Mouse (Mus musculus): ENCODE measurements around the gene Klhl25. TPM values are rescaled to one million over a fixed set of nuclear protein-coding genes. Genes with fewer than 3 reads are reported as not detected.

Gene Klhl25
- polyA plus RNA-seq, 1 experiment from 2014 or later = 23.4 TPM

DNA sequence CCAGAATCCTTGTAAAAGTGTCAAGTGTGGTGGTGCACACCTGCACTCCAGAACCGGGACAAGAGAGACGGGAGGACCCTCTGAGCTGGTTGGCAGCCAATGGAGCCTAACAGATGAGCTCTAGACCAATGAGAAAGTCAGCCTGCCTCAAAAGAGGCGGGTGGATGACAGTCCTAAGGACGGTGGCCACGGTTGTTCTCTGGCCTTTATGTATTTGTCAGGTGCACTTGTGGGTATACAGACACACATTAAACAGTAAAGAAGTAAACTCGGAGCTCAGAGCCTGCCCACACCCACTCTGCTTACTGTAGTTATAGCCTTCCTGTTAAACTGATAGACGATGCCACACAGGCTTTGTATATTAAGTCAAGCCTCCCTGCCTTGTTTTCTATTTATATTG, 27.4 kb upstream of the Klhl25 start:
- DNase-seq (no peak), ATAC-seq (ENCODE audit: low FRiP score, low TSS enrichment) (no peak)
- Histone ChIP-seq H3K27ac (replicated peaks; ENCODE audit: low read depth, low read length) (no peak overlapping the region), H3K27me3 (ENCODE audit: control insufficient read depth, insufficient read depth, low read length) (no peaks in the 10 kb centered on the region), H3K4me2 (ENCODE audit: low read length) (no peak overlapping the region), H3K9ac (replicated peaks; ENCODE audit: low read length) (no peak overlapping the region), H3K36me3 (ENCODE audit: control insufficient read depth, insufficient read depth, low read length) (no peaks in the 10 kb centered on the region), H3K9me3 (ENCODE audit: control insufficient read depth, low read length) (no peaks in the 10 kb centered on the region), H3K4me3 (replicated peaks; ENCODE audit: low read depth, low read length) (no peak overlapping the region), H3K4me1 (ENCODE audit: control insufficient read depth, insufficient read depth, low read length) (no peaks in the 10 kb centered on the region)
- 92% methylated on average over 7 of the region's 7 CpGs for WGBS

DNA sequence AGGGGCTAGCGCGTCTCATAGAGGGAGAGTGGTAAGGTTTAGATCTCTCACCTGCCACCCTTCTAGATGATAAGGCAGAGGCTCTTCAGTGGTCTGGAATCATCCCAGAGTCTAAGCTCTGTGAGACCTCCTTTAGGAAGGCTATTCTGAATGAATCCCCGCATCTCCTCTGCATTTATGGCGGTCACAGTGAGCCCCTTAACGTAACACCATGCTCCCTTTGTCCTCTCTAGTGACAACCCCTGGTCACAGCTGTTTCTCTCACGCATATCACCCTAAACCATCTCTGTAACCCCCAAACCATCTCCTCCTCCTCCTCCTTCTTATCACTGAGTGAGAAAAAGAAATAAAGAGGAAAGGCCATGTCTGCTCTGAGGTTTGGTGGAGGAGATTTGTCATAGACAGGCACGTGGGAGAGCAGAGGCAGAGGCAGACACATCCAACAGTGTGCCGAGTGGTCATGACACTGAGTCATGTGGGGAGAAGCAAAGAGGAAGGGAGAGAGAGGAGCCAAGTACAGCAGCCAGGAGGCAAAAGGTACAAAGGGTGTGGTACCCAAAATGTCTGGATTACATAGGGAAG, 25.9 kb upstream of the Klhl25 start:
- Histone ChIP-seq H3K4me3 (replicated peaks; ENCODE audit: low read depth, low read length) (no peak overlapping the region), H3K27me3 (ENCODE audit: control insufficient read depth, insufficient read depth, low read length) (no peaks in the 10 kb centered on the region), H3K9me3 (ENCODE audit: control insufficient read depth, low read length) (no peaks in the 10 kb centered on the region), H3K9ac (replicated peaks; ENCODE audit: low read length) (no peak overlapping the region), H3K27ac (replicated peaks; ENCODE audit: low read depth, low read length) (no peak overlapping the region), H3K36me3 (ENCODE audit: control insufficient read depth, insufficient read depth, low read length) (no peaks in the 10 kb centered on the region), H3K4me2 (ENCODE audit: low read length) (no peak overlapping the region), H3K4me1 (ENCODE audit: control insufficient read depth, insufficient read depth, low read length) (no peaks in the 10 kb centered on the region)
- no peak for DNase-seq
- WGBS = 88% methylated on average over 8 of the region's 8 CpGs
- no peak for ATAC-seq (ENCODE audit: low FRiP score, low TSS enrichment)

DNA sequence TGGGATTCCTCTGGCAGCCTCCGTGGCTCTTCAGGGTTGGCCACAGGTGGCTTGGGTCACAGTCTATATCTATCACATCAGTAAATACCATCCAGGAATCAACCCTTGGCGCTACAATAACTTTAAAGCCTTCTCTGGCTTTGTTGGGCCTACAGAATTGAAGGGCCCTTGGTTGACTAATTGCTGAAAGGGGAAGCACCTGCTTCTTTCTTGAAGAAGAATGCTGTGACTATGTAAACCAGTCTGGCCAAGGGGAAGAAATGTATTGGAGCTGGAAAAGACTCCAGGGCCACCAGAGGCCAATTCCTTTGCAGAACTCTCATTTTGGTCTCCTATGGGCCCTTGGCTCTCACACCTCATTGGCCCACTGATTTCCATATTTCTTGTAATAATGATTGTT, 25.0 kb upstream of the Klhl25 start:
- Histone ChIP-seq H3K27ac (replicated peaks; ENCODE audit: low read depth, low read length) (no peak overlapping the region), H3K4me3 (replicated peaks; ENCODE audit: low read depth, low read length) (no peak overlapping the region), H3K36me3 (ENCODE audit: control insufficient read depth, insufficient read depth, low read length) (no peaks in the 10 kb centered on the region), H3K27me3 (ENCODE audit: control insufficient read depth, insufficient read depth, low read length) (no peaks in the 10 kb centered on the region), H3K4me2 (ENCODE audit: low read length) (no peak overlapping the region), H3K4me1 (ENCODE audit: control insufficient read depth, insufficient read depth, low read length) (no peaks in the 10 kb centered on the region), H3K9ac (replicated peaks; ENCODE audit: low read length) (no peak overlapping the region), H3K9me3 (ENCODE audit: control insufficient read depth, low read length) (no peaks in the 10 kb centered on the region)
- 91% methylated on average over 2 of the region's 2 CpGs for WGBS
- no peak for DNase-seq
- ATAC-seq (ENCODE audit: low FRiP score, low TSS enrichment) = no peak

DNA sequence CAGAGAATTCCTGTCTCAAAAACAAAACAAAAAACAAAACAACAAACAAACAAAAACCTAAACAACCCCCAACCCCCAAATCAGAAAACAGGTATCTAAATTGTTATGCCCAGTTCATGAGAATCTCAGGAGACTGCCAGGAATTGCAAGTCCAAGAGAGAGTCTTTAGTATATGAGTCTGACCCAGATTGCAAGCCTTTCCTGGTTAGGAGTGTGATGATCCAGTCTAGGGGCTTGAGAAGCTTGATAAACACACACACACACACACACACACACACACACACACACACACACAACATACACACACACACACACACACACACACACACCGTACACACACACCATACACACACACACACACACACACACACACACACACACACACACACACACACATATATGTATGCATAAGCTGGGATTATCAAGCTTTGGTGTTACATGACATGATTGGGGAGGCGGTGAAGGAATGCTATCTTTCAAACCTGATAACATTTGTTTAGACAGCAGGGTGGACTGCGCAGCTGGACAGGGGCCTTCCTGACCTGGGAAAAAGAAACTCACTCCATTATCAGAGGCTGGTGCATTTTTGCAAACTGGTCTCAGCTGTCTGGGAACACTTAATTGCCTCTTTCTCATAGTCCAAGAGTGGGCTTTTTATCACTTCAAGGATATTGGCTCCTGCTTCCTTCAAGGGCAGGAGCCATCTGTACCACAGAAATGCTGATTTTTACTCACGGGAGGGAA, 21.6 kb upstream of the Klhl25 start:
- Histone ChIP-seq H3K4me2 (ENCODE audit: low read length) (no peak overlapping the region), H3K36me3 (ENCODE audit: control insufficient read depth, insufficient read depth, low read length) (no peaks in the 10 kb centered on the region), H3K9ac (replicated peaks; ENCODE audit: low read length) (no peak overlapping the region), H3K4me3 (replicated peaks; ENCODE audit: low read depth, low read length) (no peak overlapping the region), H3K27me3 (ENCODE audit: control insufficient read depth, insufficient read depth, low read length) (no peaks in the 10 kb centered on the region), H3K4me1 (ENCODE audit: control insufficient read depth, insufficient read depth, low read length) (no peaks in the 10 kb centered on the region), H3K27ac (replicated peaks; ENCODE audit: low read depth, low read length) (no peak overlapping the region), H3K9me3 (ENCODE audit: control insufficient read depth, low read length) (no peaks in the 10 kb centered on the region)
- ATAC-seq (ENCODE audit: low FRiP score, low TSS enrichment) (no peak), DNase-seq (no peak)
- 84% methylated on average over 4 of the region's 4 CpGs for WGBS

DNA sequence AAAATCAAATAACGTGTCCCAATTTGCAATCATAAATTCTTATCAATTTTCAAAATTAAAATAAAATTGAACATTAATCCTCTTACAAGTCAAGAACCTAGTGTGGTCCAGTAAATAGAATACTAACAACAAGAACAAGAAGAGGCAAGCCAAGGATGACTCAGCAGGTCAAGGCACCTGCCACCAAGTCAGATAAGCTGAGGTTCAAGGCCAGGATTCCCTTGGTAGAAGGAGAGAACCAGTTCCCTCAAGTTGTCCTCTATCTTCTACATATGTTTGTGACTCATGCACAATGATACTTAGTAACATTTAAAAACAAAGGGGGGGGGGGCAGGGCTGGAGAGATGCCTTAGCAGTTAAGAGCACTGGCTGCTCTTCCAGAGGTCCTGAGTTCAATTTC, 20.8 kb upstream of the Klhl25 start:
- DNase-seq = no peak

DNA sequence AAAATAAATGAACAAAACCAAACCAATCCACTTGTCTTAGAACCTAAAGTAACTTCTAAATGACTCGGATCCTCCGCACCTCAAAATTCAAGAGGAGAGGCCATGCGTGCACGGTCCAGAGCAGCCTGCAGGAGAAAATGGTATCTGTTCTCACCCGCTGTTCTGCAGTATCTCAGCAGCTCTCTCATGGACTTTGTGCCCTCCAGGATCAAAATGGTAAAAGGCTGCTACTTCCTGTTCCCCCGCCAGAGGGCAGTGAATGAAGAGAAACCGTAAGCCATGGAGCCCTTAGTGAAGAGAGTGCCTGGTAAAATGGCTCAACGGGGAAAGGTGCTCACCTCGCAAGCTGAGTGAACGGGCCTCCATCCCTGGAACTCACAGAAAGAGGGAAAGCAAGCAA, 20.3 kb upstream of the Klhl25 start:
- ATAC-seq (ENCODE audit: low FRiP score, low TSS enrichment) (peak; percentile 50; the same call in 1 of the 2 replicates), DNase-seq (peak; percentile 86)
- no peak overlapping the region for H3K4me3 ChIP-seq (replicated peaks; ENCODE audit: low read depth, low read length)
- H3K36me3 ChIP-seq (ENCODE audit: control insufficient read depth, insufficient read depth, low read length) = no peaks in the 10 kb centered on the region
- no peaks in the 10 kb centered on the region for H3K4me1 ChIP-seq (ENCODE audit: control insufficient read depth, insufficient read depth, low read length)
- 32% methylated on average over 10 of the region's 10 CpGs for WGBS
- no peaks in the 10 kb centered on the region for H3K9me3 ChIP-seq (ENCODE audit: control insufficient read depth, low read length)
- H3K9ac ChIP-seq (replicated peaks; ENCODE audit: low read length) = no peak overlapping the region
- no peaks in the 10 kb centered on the region for H3K27me3 ChIP-seq (ENCODE audit: control insufficient read depth, insufficient read depth, low read length)
- H3K4me2 ChIP-seq (ENCODE audit: low read length) = no peak overlapping the region
- no peak overlapping the region for H3K27ac ChIP-seq (replicated peaks; ENCODE audit: low read depth, low read length)

More for the DNA sequence above, 20.8 kb upstream of the Klhl25 start:
- no peaks in the 10 kb centered on the region for H3K36me3 ChIP-seq (ENCODE audit: control insufficient read depth, insufficient read depth, low read length)
- WGBS = 93% methylated on average over 1 of the region's 1 CpGs
- no peak overlapping the region for H3K4me2 ChIP-seq (ENCODE audit: low read length)
- H3K27me3 ChIP-seq (ENCODE audit: control insufficient read depth, insufficient read depth, low read length) = no peaks in the 10 kb centered on the region
- no peaks in the 10 kb centered on the region for H3K9me3 ChIP-seq (ENCODE audit: control insufficient read depth, low read length)
- no peak overlapping the region for H3K27ac ChIP-seq (replicated peaks; ENCODE audit: low read depth, low read length)
- no peak overlapping the region for H3K9ac ChIP-seq (replicated peaks; ENCODE audit: low read length)
- no peaks in the 10 kb centered on the region for H3K4me1 ChIP-seq (ENCODE audit: control insufficient read depth, insufficient read depth, low read length)
- H3K4me3 ChIP-seq (replicated peaks; ENCODE audit: low read depth, low read length) = no peak overlapping the region
- no peak for ATAC-seq (ENCODE audit: low FRiP score, low TSS enrichment)

DNA sequence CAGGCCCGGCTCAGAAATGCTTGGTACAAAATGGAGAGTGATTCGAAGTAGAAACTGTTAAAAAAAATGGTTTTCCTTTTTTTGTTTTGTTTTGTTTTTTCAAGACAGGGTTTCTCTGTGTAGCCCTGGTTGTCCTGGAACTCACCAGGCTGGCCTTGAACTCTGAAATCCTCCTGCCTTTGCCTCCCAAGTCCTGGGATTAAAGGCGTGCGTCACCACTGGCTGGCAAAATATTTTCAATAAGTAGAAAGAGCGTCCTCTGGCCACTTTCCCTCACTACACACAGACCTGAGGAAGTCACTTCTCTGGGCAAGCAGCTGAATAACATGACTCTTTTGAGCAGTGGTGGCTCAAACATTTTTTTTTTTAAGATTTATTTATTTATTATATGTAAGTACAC, 19.6 kb upstream of the Klhl25 start:
- WGBS = 90% methylated on average over 5 of the region's 5 CpGs
- Histone ChIP-seq H3K9me3 (ENCODE audit: control insufficient read depth, low read length) (no peaks in the 10 kb centered on the region), H3K4me1 (ENCODE audit: control insufficient read depth, insufficient read depth, low read length) (no peaks in the 10 kb centered on the region), H3K4me2 (ENCODE audit: low read length) (no peak overlapping the region), H3K4me3 (replicated peaks; ENCODE audit: low read depth, low read length) (no peak overlapping the region), H3K36me3 (ENCODE audit: control insufficient read depth, insufficient read depth, low read length) (no peaks in the 10 kb centered on the region), H3K27ac (replicated peaks; ENCODE audit: low read depth, low read length) (no peak overlapping the region), H3K9ac (replicated peaks; ENCODE audit: low read length) (no peak overlapping the region), H3K27me3 (ENCODE audit: control insufficient read depth, insufficient read depth, low read length) (no peaks in the 10 kb centered on the region)
- ATAC-seq (ENCODE audit: low FRiP score, low TSS enrichment) (no peak), DNase-seq (no peak)

DNA sequence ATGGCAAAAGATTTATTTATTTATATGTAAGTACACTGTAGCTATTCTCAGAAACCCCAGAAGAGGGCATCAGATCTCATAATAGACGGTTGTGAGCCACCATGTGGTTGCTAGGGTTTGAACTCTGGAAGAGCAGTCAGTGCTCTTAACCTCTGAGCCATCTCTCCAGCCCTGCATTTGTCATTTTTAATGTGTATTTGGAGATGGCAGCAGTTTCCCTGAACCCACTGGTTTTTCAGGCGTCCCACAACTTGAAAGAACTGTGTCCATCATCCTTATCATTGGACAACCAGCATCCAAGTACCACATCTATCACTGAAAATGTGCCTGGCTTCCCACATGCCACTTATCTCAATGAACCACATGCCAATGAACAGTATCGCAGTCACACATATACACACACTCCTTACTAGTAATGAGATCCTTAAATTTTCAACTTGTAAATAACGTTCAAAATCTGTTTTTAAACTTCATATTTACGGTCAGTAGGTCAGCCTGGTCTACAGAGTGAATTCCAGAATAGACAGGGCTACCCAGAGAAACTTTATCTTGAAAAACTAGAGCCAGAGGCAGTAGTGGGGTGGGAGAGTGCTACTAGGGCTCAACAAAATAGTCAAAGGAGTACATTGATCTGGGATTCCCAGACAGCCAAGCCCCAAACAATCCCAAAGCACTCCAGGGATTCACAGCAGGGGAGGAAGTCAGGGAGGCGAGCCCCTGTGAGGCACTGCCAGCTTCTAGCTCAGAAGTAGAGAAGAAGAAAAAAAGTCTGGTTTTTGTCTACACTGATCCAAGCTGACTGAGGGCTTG, 17.7 kb upstream of the Klhl25 start:
- H3K27me3 ChIP-seq (ENCODE audit: control insufficient read depth, insufficient read depth, low read length) = no peaks in the 10 kb centered on the region
- no peak for ATAC-seq (ENCODE audit: low FRiP score, low TSS enrichment)
- no peak overlapping the region for H3K4me2 ChIP-seq (ENCODE audit: low read length)
- no peak overlapping the region for H3K27ac ChIP-seq (replicated peaks; ENCODE audit: low read depth, low read length)
- WGBS = 72% methylated on average over 6 of the region's 6 CpGs
- no peak overlapping the region for H3K9ac ChIP-seq (replicated peaks; ENCODE audit: low read length)
- H3K36me3 ChIP-seq (ENCODE audit: control insufficient read depth, insufficient read depth, low read length) = no peaks in the 10 kb centered on the region
- H3K9me3 ChIP-seq (ENCODE audit: control insufficient read depth, low read length) = no peaks in the 10 kb centered on the region
- H3K4me3 ChIP-seq (replicated peaks; ENCODE audit: low read depth, low read length) = no peak overlapping the region
- H3K4me1 ChIP-seq (ENCODE audit: control insufficient read depth, insufficient read depth, low read length) = no peaks in the 10 kb centered on the region
- no peak for DNase-seq
